Mouse (Mus musculus) midbrain, embryonic 12.5 days (tissue): Measurements from ENCODE around the gene Creb1. TPM values are rescaled to one million over a fixed set of nuclear protein-coding genes. Genes with fewer than 3 reads are reported as not detected.
"Not testable (repeated sequence)": the region's sequence is repeated elsewhere in the genome, so short reads cannot be mapped to it uniquely, and the experiment has no call there.

Source experiments
- ATAC-seq: fragments of 200-750 bp; cut with Nextera tagmentation; 2 replicates; pipeline ENCODE4 v1.8.0; 2017; ENCODE audit warnings: low read depth, moderate TSS enrichment, moderate library complexity; ENCODE audit not compliant: low FRiP score
- H3K27ac ChIP-seq: fragments of 300-500 bp; sonication (generic); replicated peaks from 2 replicates; pipeline ENCODE4 v1.5.1; 2016; ENCODE audit warnings: mild to moderate bottlenecking
- H3K27me3 ChIP-seq: fragments of 300-500 bp; sonication (generic); 2 replicates; pipeline ENCODE4 v1.6.1; 2016; ENCODE audit warnings: mild to moderate bottlenecking
- H3K36me3 ChIP-seq: fragments of 300-500 bp; sonication (generic); 2 replicates; pipeline ENCODE4 v1.6.1; 2016
- H3K4me1 ChIP-seq: fragments of 300-500 bp; sonication (generic); 2 replicates; pipeline ENCODE4 v1.6.1; 2016
- H3K4me2 ChIP-seq: fragments of 300-500 bp; sonication (generic); replicated peaks from 2 replicates; pipeline ENCODE4 v1.6.1; 2016; ENCODE audit warnings: mild to moderate bottlenecking, moderate library complexity
- H3K4me3 ChIP-seq: fragments of 300-500 bp; sonication (generic); 2 replicates; pipeline ENCODE4 v1.5.1; 2016; ENCODE audit warnings: mild to moderate bottlenecking
- H3K9ac ChIP-seq: fragments of 300-500 bp; sonication (generic); replicated peaks from 2 replicates; pipeline ENCODE4 v1.6.1; 2016; ENCODE audit warnings: mild to moderate bottlenecking, moderate library complexity
- H3K9me3 ChIP-seq: fragments of 300-500 bp; sonication (generic); 2 replicates; pipeline ENCODE4 v1.6.1; 2016; ENCODE audit warnings: mild to moderate bottlenecking
- WGBS: fragments of 180-500 bp; shearing (Covaris S2); methylation state at CpG from one replicate; pipeline ENCODE4 v1.1.7; 2016; 5-methylcytosine and 5-hydroxymethylcytosine counted together
- polyA plus RNA-seq: library from polyadenylated mRNA; unstranded; fragments of >200 nt; fragmentation: Nextera tagmentation; extraction: Ambion mirVana; gene quantifications from 2 replicates; pipeline ENCODE4 v1.2.1, GENCODE M21; 2016

Gene Creb1
- polyA plus RNA-seq, 1 experiment from 2014 or later: 63.5 TPM

GRCm38 (mm10) chr1:64551908-64552307, 19.5 kb downstream of the Creb1 start:
- no peak overlapping the region for H3K9ac ChIP-seq
- no peaks in the 10 kb centered on the region for H3K9me3 ChIP-seq
- no peaks in the 10 kb centered on the region for H3K27me3 ChIP-seq
- 68% methylated on average over 2 of the region's 2 CpGs for WGBS
- H3K36me3 ChIP-seq: peaks cover 12% of the 10 kb centered on the region
- no peak overlapping the region for H3K27ac ChIP-seq
- no peaks in the 10 kb centered on the region for H3K4me1 ChIP-seq
- no peak for ATAC-seq
- no peak overlapping the region for H3K4me2 ChIP-seq
- no peak overlapping the region for H3K4me3 ChIP-seq

DNA sequence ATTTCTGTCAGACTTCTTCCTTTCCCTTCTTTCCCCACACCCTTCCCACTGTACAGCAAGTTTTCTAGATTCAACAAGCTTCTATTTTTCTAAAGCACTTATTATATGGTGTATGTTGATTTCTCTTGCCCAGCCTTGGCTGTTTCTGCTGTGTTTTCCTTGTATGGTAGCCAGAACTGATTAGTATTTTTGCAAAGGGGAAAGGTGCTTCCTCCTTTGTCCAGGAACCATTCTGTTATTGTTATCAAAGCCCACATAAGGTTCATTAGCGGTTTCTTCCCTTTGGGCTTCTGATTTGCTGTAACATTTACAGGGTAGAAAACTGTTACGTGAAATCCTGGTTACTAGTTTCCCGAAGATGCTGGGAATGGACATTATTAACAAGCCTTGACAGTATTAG, 27.7 kb downstream of the Creb1 start:
- Histone ChIP-seq H3K4me1 (no peaks in the 10 kb centered on the region), H3K9me3 (no peaks in the 10 kb centered on the region), H3K27me3 (no peaks in the 10 kb centered on the region), H3K36me3 (peaks cover 23% of the 10 kb centered on the region), H3K9ac (no peak overlapping the region), H3K4me2 (no peak overlapping the region), H3K4me3 (no peak overlapping the region), H3K27ac (no peak overlapping the region)
- no peak for ATAC-seq
- 95% methylated on average over 3 of the region's 3 CpGs for WGBS

GRCm38 (mm10) chr1:64568206-64568605, 35.8 kb downstream of the Creb1 start:
- H3K4me3 ChIP-seq: no peak overlapping the region
- H3K9ac ChIP-seq: no peak overlapping the region
- no peaks in the 10 kb centered on the region for H3K9me3 ChIP-seq
- no peak overlapping the region for H3K4me2 ChIP-seq
- peaks cover 28% of the 10 kb centered on the region for H3K36me3 ChIP-seq
- H3K27ac ChIP-seq: no peak overlapping the region
- ATAC-seq: no peak
- no peaks in the 10 kb centered on the region for H3K4me1 ChIP-seq
- H3K27me3 ChIP-seq: no peaks in the 10 kb centered on the region

GRCm38 (mm10) chr1:64576022-64576421, 43.6 kb downstream of the Creb1 start:
- no peak overlapping the region for H3K4me3 ChIP-seq
- H3K9ac ChIP-seq: no peak overlapping the region
- WGBS: 86% methylated on average over 7 of the region's 7 CpGs
- peaks cover 41% of the 10 kb centered on the region for H3K36me3 ChIP-seq
- no peak for ATAC-seq
- H3K9me3 ChIP-seq: no peaks in the 10 kb centered on the region
- H3K4me1 ChIP-seq: no peaks in the 10 kb centered on the region
- H3K4me2 ChIP-seq: no peak overlapping the region
- H3K27ac ChIP-seq: no peak overlapping the region
- H3K27me3 ChIP-seq: no peaks in the 10 kb centered on the region

GRCm38 (mm10) chr1:64576732-64577131, 44.3 kb downstream of the Creb1 start:
- no peaks in the 10 kb centered on the region for H3K4me1 ChIP-seq
- H3K9ac ChIP-seq: no peak overlapping the region
- no peak for ATAC-seq
- no peaks in the 10 kb centered on the region for H3K27me3 ChIP-seq
- H3K4me3 ChIP-seq: no peak overlapping the region
- 66% methylated on average over 2 of the region's 2 CpGs for WGBS
- peaks cover 48% of the 10 kb centered on the region for H3K36me3 ChIP-seq
- H3K4me2 ChIP-seq: no peak overlapping the region
- H3K9me3 ChIP-seq: no peaks in the 10 kb centered on the region
- H3K27ac ChIP-seq: no peak overlapping the region

DNA sequence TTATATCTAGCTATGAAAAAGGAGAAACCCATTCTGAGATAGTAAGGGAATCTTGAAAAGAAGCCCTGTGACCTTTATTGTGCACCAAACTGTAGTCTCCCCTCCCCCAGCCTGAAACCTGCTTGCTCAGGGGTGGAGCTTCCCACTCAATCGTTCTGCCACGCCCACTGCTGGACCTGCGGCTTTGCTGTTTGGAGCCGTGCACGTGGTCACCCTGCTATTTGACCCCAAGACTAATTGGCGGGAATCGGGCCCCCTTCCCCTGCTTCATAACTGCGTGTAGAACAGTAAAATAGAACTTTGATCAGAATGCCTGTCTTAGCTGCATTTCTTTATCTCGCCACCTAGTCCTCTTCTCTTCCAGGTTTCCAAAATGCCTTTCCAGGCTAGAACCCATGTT, 45.5 kb downstream of the Creb1 start:
- 47% methylated on average over 9 of the region's 9 CpGs for WGBS
- not testable (repeated sequence) for H3K9ac ChIP-seq, H3K4me2 ChIP-seq, H3K4me1 ChIP-seq, H3K27ac ChIP-seq, H3K4me3 ChIP-seq, H3K9me3 ChIP-seq, ATAC-seq, H3K27me3 ChIP-seq
- peaks cover 53% of the 10 kb centered on the region for H3K36me3 ChIP-seq

DNA sequence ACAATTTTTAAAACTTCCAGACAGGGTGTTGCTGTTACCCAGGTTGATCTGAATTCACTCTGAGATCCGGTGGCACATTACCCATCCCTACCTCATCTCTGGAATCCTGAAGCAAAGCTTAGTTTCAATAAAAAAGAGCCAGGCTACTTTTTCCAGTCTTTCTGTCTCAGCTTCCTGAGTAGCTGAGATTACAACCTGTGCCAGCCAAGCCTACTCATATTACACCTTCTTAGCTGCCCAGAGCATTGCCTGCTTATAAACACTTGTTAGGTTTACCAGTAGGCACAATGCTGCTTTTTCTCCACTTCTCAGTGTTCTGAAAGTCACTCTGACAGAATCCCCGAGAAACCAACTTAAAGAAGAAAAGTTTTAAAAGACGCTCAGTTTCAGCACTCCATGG, 46.4 kb downstream of the Creb1 start:
- Histone ChIP-seq H3K36me3 (peaks cover 53% of the 10 kb centered on the region), H3K27me3 (no peaks in the 10 kb centered on the region), H3K9ac (no peak overlapping the region), H3K4me1 (no peaks in the 10 kb centered on the region), H3K4me3 (no peak overlapping the region), H3K27ac (no peak overlapping the region), H3K4me2 (no peak overlapping the region), H3K9me3 (no peaks in the 10 kb centered on the region)
- WGBS: 92% methylated on average over 3 of the region's 3 CpGs
- no peak for ATAC-seq

GRCm38 (mm10) chr1:64598926-64599325, 66.5 kb downstream of the Creb1 start:
- Histone ChIP-seq H3K4me2 (no peak overlapping the region), H3K36me3 (peaks cover 17% of the 10 kb centered on the region), H3K4me1 (no peaks in the 10 kb centered on the region), H3K4me3 (no peak overlapping the region), H3K9ac (no peak overlapping the region), H3K9me3 (no peaks in the 10 kb centered on the region), H3K27ac (no peak overlapping the region), H3K27me3 (no peaks in the 10 kb centered on the region)
- no peak for ATAC-seq
- WGBS: 66% methylated on average over 5 of the region's 5 CpGs

DNA sequence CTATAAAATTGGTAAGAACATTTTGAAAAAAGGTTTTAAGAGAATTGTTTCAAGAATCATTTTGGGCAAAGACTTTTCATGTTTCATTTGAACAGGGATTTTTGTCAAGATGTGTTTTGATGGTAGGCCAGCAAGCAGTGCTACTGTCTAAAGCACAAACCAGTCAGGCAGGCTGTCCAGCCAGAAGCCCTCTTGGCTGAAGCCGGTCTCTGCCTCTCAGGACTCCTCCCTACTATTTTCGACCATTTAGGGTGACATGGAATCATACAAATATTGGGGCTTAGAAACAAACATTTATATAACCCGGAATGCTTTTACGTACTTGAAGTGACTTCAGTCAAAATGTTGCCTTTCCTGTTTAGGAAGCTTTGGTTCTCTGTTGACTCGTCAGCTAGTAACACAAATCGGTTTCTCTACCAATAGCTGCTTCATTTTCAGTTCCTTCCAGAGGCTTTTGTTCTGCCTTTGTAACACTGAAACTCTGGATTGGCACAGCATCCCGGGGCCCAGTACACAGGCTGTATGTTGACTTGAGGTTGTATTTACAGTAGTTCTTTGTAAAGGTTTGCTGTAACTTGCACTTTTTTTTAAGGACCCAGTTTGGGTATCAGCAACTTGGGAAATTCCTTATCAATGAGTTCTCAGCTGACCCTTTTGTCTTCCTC, 68.1 kb downstream of the Creb1 start:
- Histone ChIP-seq H3K4me3 (no peak overlapping the region), H3K27me3 (no peaks in the 10 kb centered on the region), H3K4me2 (no peak overlapping the region), H3K36me3 (peaks cover 18% of the 10 kb centered on the region), H3K9me3 (no peaks in the 10 kb centered on the region), H3K27ac (no peak overlapping the region), H3K4me1 (no peaks in the 10 kb centered on the region), H3K9ac (no peak overlapping the region)
- ATAC-seq: no peak
- 93% methylated on average over 7 of the region's 7 CpGs for WGBS

- H3K9ac ChIP-seq: no peak overlapping the region
- ATAC-seq: no peak
- no peaks in the 10 kb centered on the region for H3K27me3 ChIP-seq
- no peak overlapping the region for H3K27ac ChIP-seq
- peaks cover 18% of the 10 kb centered on the region for H3K36me3 ChIP-seq
- WGBS: 90% methylated on average over 6 of the region's 6 CpGs
- H3K4me1 ChIP-seq: no peaks in the 10 kb centered on the region
- H3K9me3 ChIP-seq: no peaks in the 10 kb centered on the region
- H3K4me2 ChIP-seq: no peak overlapping the region
- H3K4me3 ChIP-seq: no peak overlapping the region
Observed at GRCm38 (mm10) chr1:64601242-64601842, 68.9 kb downstream of the Creb1 start.

GRCm38 (mm10) chr1:64603381-64603780, 70.9 kb downstream of the Creb1 start:
- no peak for ATAC-seq
- H3K27ac ChIP-seq: no peak overlapping the region
- no peak overlapping the region for H3K4me3 ChIP-seq
- no peak overlapping the region for H3K9ac ChIP-seq
- 96% methylated on average over 5 of the region's 5 CpGs for WGBS
- no peak overlapping the region for H3K4me2 ChIP-seq
- H3K36me3 ChIP-seq: peaks cover 25% of the 10 kb centered on the region
- no peaks in the 10 kb centered on the region for H3K4me1 ChIP-seq
- H3K9me3 ChIP-seq: no peaks in the 10 kb centered on the region
- no peaks in the 10 kb centered on the region for H3K27me3 ChIP-seq

DNA sequence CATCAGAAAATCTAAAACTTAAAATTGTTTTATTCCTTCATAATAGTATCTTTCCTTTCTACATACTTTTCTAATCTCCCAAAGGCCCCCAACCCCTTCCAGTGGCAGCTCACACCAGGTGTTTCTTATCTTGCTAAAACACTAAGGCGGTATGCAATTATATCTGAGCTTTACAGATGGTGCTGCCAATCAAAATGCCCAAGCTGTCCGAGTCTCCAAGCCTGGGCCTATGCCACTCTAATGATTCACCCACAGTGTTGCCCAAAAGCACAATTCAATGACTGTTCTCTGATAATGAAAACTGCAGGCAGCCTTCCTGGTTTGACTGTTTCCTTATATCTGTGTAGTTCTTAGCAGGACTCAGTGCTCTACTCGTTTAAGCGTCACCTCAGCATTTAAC, 76.7 kb downstream of the Creb1 start:
- Histone ChIP-seq H3K27me3 (no peaks in the 10 kb centered on the region), H3K9ac (no peak overlapping the region), H3K4me1 (no peaks in the 10 kb centered on the region), H3K36me3 (peaks cover 40% of the 10 kb centered on the region), H3K4me3 (no peak overlapping the region), H3K4me2 (no peak overlapping the region), H3K9me3 (no peaks in the 10 kb centered on the region), H3K27ac (no peak overlapping the region)
- 91% methylated on average over 4 of the region's 4 CpGs for WGBS
- ATAC-seq: no peak

DNA sequence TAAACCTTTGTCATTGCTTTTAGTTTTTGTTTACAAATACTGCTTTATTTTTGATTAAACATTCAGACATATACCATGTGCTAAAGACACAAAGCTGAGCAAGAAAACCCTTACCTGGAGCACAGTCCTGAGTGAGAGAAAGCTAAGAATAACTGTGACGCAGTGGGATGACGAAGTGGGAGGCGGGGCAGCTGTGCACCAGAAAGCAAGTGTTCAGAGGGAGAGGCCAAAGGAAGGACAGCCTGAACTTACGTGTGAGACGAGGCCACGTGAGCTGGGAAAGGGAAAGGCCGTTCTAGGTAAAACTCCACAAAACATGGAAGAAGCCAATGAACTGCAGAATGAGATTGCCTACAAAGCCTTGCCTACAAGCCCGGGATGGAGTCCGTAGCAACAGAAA, 77.5 kb downstream of the Creb1 start:
- 92% methylated on average over 9 of the region's 9 CpGs for WGBS
- no peak overlapping the region for H3K27ac ChIP-seq
- no peak overlapping the region for H3K4me3 ChIP-seq
- H3K9me3 ChIP-seq: no peaks in the 10 kb centered on the region
- peaks cover 40% of the 10 kb centered on the region for H3K36me3 ChIP-seq
- H3K27me3 ChIP-seq: no peaks in the 10 kb centered on the region
- ATAC-seq: no peak
- no peak overlapping the region for H3K4me2 ChIP-seq
- H3K9ac ChIP-seq: no peak overlapping the region
- H3K4me1 ChIP-seq: no peaks in the 10 kb centered on the region
